Mouse (Mus musculus) CH12.LX (cell line): ENCODE measurements around the gene Cox15. TPM values are rescaled to one million over a fixed set of nuclear protein-coding genes. Genes with fewer than 3 reads are reported as not detected.

Source experiments
- DNase-seq: peaks from one replicate; pipeline ENCODE4 v3.0.0-alpha.2; 2013; ENCODE audit errors: extremely low read depth
- H3K27ac ChIP-seq: 2 replicates; pipeline ENCODE4 v1.5.1; 2012; ENCODE audit warnings: low read depth, mild to moderate bottlenecking, control low read depth, moderate library complexity; ENCODE audit not compliant: insufficient read depth
- H3K27me3 ChIP-seq: replicated peaks from 2 replicates; pipeline ENCODE3; 2012; ENCODE audit warnings: inconsistent platforms
- H3K36me3 ChIP-seq, 2 experiments: replicated peaks in 1 of 2; 2 replicates each; pipeline versions ENCODE3 to v1.6.1; 2012; ENCODE audit warnings: inconsistent platforms in 1 of 2, low read length in 1 of 2, mild to moderate bottlenecking in 1 of 2, mixed read lengths in 1 of 2, moderate library complexity in 1 of 2; ENCODE audit not compliant: control insufficient read depth in 1 of 2, insufficient read depth in 1 of 2
- H3K4me1 ChIP-seq, 2 experiments: 2 replicates each; pipeline ENCODE4 v1.6.1; 2012; ENCODE audit warnings: inconsistent platforms in 1 of 2, moderate library complexity in 1 of 2; ENCODE audit not compliant: insufficient read depth in 2 of 2, control insufficient read depth in 1 of 2
- H3K4me2 ChIP-seq: 2 replicates; pipeline ENCODE4 v1.6.1; 2012; ENCODE audit warnings: low read depth, mild to moderate bottlenecking, control low read depth; ENCODE audit not compliant: poor library complexity, insufficient read depth, severe bottlenecking
- H3K4me3 ChIP-seq, 3 experiments: fragments of 150-350 bp in 1 of 3; sonication (generic) in 1 of 3; replicated peaks in 1 of 3; 2 replicates each; pipeline versions ENCODE3 to v1.5.1; 2011 to 2012; ENCODE audit warnings: low read depth in 2 of 3, low read length in 2 of 3, mild to moderate bottlenecking in 2 of 3, moderate library complexity in 2 of 3, control low read depth in 1 of 3, improper control_type of control experiment in 1 of 3, inconsistent platforms in 1 of 3, mixed read lengths in 1 of 3; ENCODE audit not compliant: poor library complexity in 1 of 3
- H3K79me2 ChIP-seq: replicated peaks from 2 replicates; pipeline ENCODE4 v1.6.1; 2012; ENCODE audit warnings: mild to moderate bottlenecking, moderate library complexity; ENCODE audit not compliant: control insufficient read depth, poor library complexity, insufficient read depth, severe bottlenecking; ENCODE audit errors: extremely low read depth
- H3K9ac ChIP-seq: 2 replicates; pipeline ENCODE4 v1.6.1; 2012; ENCODE audit warnings: low read depth, mild to moderate bottlenecking, control low read depth, moderate library complexity; ENCODE audit not compliant: insufficient read depth
- H3K9me3 ChIP-seq: replicated peaks from 2 replicates; pipeline ENCODE3; 2012; ENCODE audit warnings: low read length, inconsistent platforms, mixed read lengths
- BHLHE40 ChIP-seq: IDR thresholded peaks from 2 replicates; pipeline ENCODE4 v1.6.1; 2011; ENCODE audit warnings: mild to moderate bottlenecking, low read depth, low read length, improper control_type of control experiment
- CHD1 ChIP-seq: IDR thresholded peaks from 2 replicates; pipeline ENCODE4 v1.6.1; 2012; ENCODE audit warnings: low read depth, low read length, improper control_type of control experiment, inconsistent platforms
- CHD2 ChIP-seq: IDR thresholded peaks from 2 replicates; pipeline ENCODE4 v1.6.1; 2011; ENCODE audit warnings: low read length, improper control_type of control experiment
- CTCF ChIP-seq, 2 experiments: IDR thresholded peaks in 1 of 2; conservative IDR thresholded peaks in 1 of 2; 2 replicates each; pipeline ENCODE4 v1.5.1; 2011 to 2012; ENCODE audit warnings: low read depth in 2 of 2, low read length in 2 of 2, improper control_type of control experiment in 1 of 2, inconsistent platforms in 1 of 2, mild to moderate bottlenecking in 1 of 2, moderate library complexity in 1 of 2
- E2F4 ChIP-seq: IDR thresholded peaks from 2 replicates; pipeline ENCODE4 v1.6.1; 2011; ENCODE audit warnings: low read depth, low read length, improper control_type of control experiment; ENCODE audit not compliant: insufficient replicate concordance
- ELF1 ChIP-seq: IDR thresholded peaks from 2 replicates; pipeline ENCODE4 v1.6.1; 2014; ENCODE audit warnings: low read depth, mild to moderate bottlenecking, inconsistent platforms, low read length, improper control_type of control experiment
- EP300 ChIP-seq: IDR thresholded peaks from 2 replicates; pipeline ENCODE4 v1.6.1; 2011; ENCODE audit warnings: low read length, improper control_type of control experiment
- HCFC1 ChIP-seq: IDR thresholded peaks from 2 replicates; pipeline ENCODE4 v1.6.1; 2012; ENCODE audit warnings: low read depth, mild to moderate bottlenecking, inconsistent platforms, low read length, improper control_type of control experiment
- JUN ChIP-seq: IDR thresholded peaks from 2 replicates; pipeline ENCODE4 v1.6.1; 2011; ENCODE audit warnings: low read depth, mild to moderate bottlenecking, low read length, improper control_type of control experiment, moderate library complexity; ENCODE audit not compliant: insufficient read depth
- JUND ChIP-seq: conservative IDR thresholded peaks from 2 replicates; pipeline ENCODE4 v1.6.1; 2011; ENCODE audit warnings: low read depth, low read length, improper control_type of control experiment
- MXI1 ChIP-seq: IDR thresholded peaks from 2 replicates; pipeline ENCODE4 v1.6.1; 2011; ENCODE audit warnings: mild to moderate bottlenecking, low read depth, low read length, improper control_type of control experiment
- NRF1 ChIP-seq: IDR thresholded peaks from 2 replicates; pipeline ENCODE4 v1.6.1; 2014; ENCODE audit warnings: low read depth, mild to moderate bottlenecking, inconsistent platforms, low read length, improper control_type of control experiment, moderate library complexity
- POLR2A ChIP-seq: IDR thresholded peaks from 2 replicates; pipeline ENCODE4 v1.6.1; 2011; ENCODE audit warnings: low read depth, mild to moderate bottlenecking, improper control_type of control experiment, low read length
- RAD21 ChIP-seq: IDR thresholded peaks from 2 replicates; pipeline ENCODE4 v1.6.1; 2011; ENCODE audit warnings: low read depth, mild to moderate bottlenecking, low read length, improper control_type of control experiment, moderate library complexity
- RCOR1 ChIP-seq: conservative IDR thresholded peaks from 2 replicates; pipeline ENCODE4 v1.6.1; 2012; ENCODE audit warnings: low read depth, mild to moderate bottlenecking, inconsistent platforms, low read length, improper control_type of control experiment
- SIN3A ChIP-seq: IDR thresholded peaks from 2 replicates; pipeline ENCODE4 v1.6.1; 2012; ENCODE audit warnings: low read length, improper control_type of control experiment, inconsistent platforms
- TCF12 ChIP-seq: IDR thresholded peaks from 2 replicates; pipeline ENCODE4 v1.6.1; 2014; ENCODE audit warnings: low read depth, mild to moderate bottlenecking, inconsistent platforms, low read length, improper control_type of control experiment
- ZMIZ1 ChIP-seq: IDR thresholded peaks from 2 replicates; pipeline ENCODE4 v1.6.1; 2012; ENCODE audit warnings: low read depth, mild to moderate bottlenecking, inconsistent platforms, low read length, improper control_type of control experiment
- ZNF384 ChIP-seq: IDR thresholded peaks from 2 replicates; pipeline ENCODE4 v1.6.1; 2012; ENCODE audit warnings: low read depth, low read length, improper control_type of control experiment, inconsistent platforms
- dilution Hi-C: fragments of 300-500 bp; cut with MboI; formaldehyde crosslinking; loops from 2 replicates; pipeline ENCODE4 v1.14.3; 2020; ENCODE audit warnings: low sequenced_read_pairs; ENCODE audit not compliant: extremely low pct_unique_long_range_greater_than_20kb, extremely low pct_ligation_motif_present
- in situ Hi-C: fragments of 300-500 bp; cut with MboI; formaldehyde crosslinking; loops from 3 replicates; pipeline ENCODE4 v1.14.3; 2019; ENCODE audit warnings: low sequenced_read_pairs, low pct_ligation_motif_present, low pct_unique_long_range_greater_than_20kb, mixed read lengths
- polyA plus RNA-seq: library from polyadenylated mRNA; unstranded; fragments of >175 nt; gene quantifications from 2 replicates; pipeline ENCODE4 v1.2.1, GENCODE M21; 2012; ENCODE audit warnings: low read depth; ENCODE audit not compliant: insufficient read length
- total RNA-seq, 2 experiments: library from RNA; depleted of rRNA; stranded (reverse); fragments of 300-350 nt in 1 of 2; fragments of >200 nt in 1 of 2; gene quantifications; 2 replicates each; pipeline ENCODE4 v1.2.3; 2012 to 2014

Cox15 gene
- total and polyA plus RNA-seq, 3 experiments: 17.4 to 26.9 (median 18.1) TPM

DNA sequence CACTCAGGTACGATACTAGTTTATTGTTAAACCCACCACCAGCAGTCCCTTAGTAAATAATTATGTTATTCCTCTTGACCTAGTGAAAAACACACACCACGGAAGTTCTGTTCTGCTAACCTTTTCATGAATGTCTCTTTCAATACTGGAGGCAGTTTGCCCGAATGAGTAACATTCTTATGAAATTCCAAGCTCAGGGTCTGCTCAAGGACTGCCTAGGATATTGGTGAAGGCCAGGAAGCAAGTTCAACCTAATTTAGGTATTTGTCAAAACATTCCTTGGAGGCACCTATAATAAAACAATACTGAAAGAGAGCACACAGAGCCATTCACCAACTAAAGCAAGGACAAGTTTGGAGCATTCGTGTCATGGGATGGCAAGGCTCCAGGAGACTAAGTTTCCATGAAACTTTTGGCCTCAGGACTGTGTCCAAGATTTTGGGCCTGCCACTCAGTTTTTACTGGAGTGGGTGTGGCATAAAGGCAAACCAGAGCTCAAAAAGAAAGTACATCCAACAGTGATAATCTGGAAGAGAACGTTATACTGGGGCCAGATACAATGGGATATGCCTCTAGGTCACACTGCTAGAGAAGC, 16.7 kb upstream of the Cox15 start:
- DNase-seq: no peak
- no peak for TF ChIP-seq SIN3A
- no peak for TF ChIP-seq JUN
- TF ChIP-seq TCF12: no peak
- TF ChIP-seq E2F4: no peak
- TF ChIP-seq RCOR1: no peak
- TF ChIP-seq CTCF (conservative IDR thresholded peaks at IDR 0.05 in 1 of 2, IDR thresholded peaks at IDR 0.05 in 1 of 2; ENCODE audit: low read depth in 2 of 2, low read length in 2 of 2): no peak
- no peak for TF ChIP-seq ELF1
- TF ChIP-seq RAD21: no peak
- no peak for TF ChIP-seq HCFC1
- no peak for TF ChIP-seq BHLHE40
- no peak for TF ChIP-seq CHD2
- no peak for TF ChIP-seq ZNF384
- TF ChIP-seq EP300: no peak
- TF ChIP-seq CHD1: no peak
- no peak for TF ChIP-seq POLR2A
- TF ChIP-seq MXI1: no peak
- TF ChIP-seq ZMIZ1: no peak
- Histone ChIP-seq H3K79me2 (no peaks in the 10 kb centered on the region), H3K27me3 (no peaks in the 10 kb centered on the region), H3K4me3 (no peak overlapping the region), H3K9me3 (no peaks in the 10 kb centered on the region), H3K36me3 (peaks cover 0 to 22% of the 10 kb centered on the region in 2 experiments), H3K4me2 (no peak overlapping the region), H3K27ac (no peak overlapping the region), H3K4me1 (peaks cover 0 to 27% of the 10 kb centered on the region in 2 experiments; a peak in 2 of 4 replicates), H3K9ac (no peak overlapping the region)
- in situ Hi-C loops: loop anchor here (25.0 kb wide), 1 partner anchor 257 kb away; the partner anchor contains the start of gene Got1
- dilution Hi-C loops: no loop called here

DNA sequence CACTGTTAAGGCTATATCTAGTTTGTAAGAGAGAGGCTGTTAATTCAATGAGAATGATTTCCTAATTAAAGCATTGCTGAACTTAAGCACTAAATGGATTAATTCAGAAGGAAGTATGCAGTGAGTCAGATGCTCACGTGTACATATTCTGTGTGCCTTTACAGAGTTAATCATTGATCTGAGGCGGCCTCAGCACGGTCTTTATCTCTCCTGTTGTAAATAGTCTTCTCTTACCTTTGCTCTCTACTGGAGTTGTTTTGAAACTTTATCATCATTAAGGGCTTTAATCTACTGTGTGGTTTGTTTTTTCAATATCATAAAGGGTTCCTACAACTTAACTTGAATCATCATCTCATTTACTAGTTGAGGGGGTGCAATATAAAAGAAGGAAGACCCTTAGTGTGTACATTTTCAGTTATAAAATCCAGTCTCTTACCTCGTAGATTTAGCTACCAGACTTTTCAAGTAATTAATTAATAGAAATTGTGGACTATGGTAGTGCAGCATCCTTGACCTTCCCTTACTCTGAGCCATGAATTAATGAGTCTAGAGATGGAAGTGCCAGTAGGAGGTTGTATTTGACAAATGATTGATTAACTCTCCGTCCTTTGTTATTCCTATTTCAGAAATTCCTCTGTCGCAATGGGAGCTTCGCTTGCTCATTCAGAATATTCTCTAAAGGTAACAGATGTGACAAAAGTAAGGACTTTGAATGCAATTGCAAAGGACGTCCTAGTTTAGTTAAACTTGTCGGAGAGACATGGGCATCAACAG, 14.9 kb upstream of the Cox15 start:
- no peaks in the 10 kb centered on the region for H3K9me3 ChIP-seq
- dilution Hi-C loops (no loop called here), in situ Hi-C loops (loop anchor here (25.0 kb wide), 1 partner anchor 255 kb away; the partner anchor contains the start of gene Got1)
- H3K4me1 ChIP-seq: peaks cover 0 to 29% of the 10 kb centered on the region in 2 experiments; a peak in 2 of 4 replicates
- no peak overlapping the region for H3K27ac ChIP-seq
- DNase-seq: no peak
- H3K79me2 ChIP-seq: no peaks in the 10 kb centered on the region
- peaks cover 0 to 22% of the 10 kb centered on the region in 2 experiments for H3K36me3 ChIP-seq
- no peak overlapping the region for H3K4me2 ChIP-seq
- no peaks in the 10 kb centered on the region for H3K27me3 ChIP-seq
- H3K9ac ChIP-seq: no peak overlapping the region
- TF ChIP-seq JUND (no peak), JUN (no peak), TCF12 (no peak), CHD1 (no peak), NRF1 (no peak), CTCF (conservative IDR thresholded peaks at IDR 0.05 in 1 of 2, IDR thresholded peaks at IDR 0.05 in 1 of 2; ENCODE audit: low read depth in 2 of 2, low read length in 2 of 2) (no peak), ZMIZ1 (no peak), BHLHE40 (no peak)
- TF ChIP-seq, all 38 proteins: peak for 0
- H3K4me3 ChIP-seq: no peak overlapping the region
